Mouse (Mus musculus) ES-Bruce4 (cell line): ENCODE data around the gene Sncg.

ENCODE experiments used
- CTCF ChIP-seq: IDR thresholded peaks from one replicate; pipeline ENCODE4 v1.8.1; 2011; ENCODE audit warnings: low read depth, low read length
- EP300 ChIP-seq: IDR thresholded peaks from 2 replicates; pipeline ENCODE4 v1.6.1; 2011; ENCODE audit warnings: low read depth, low read length; ENCODE audit not compliant: insufficient read depth
- POLR2A ChIP-seq: IDR thresholded peaks from one replicate; pipeline ENCODE4 v1.8.1; 2011; ENCODE audit warnings: low read length; ENCODE audit not compliant: insufficient read depth

DNA sequence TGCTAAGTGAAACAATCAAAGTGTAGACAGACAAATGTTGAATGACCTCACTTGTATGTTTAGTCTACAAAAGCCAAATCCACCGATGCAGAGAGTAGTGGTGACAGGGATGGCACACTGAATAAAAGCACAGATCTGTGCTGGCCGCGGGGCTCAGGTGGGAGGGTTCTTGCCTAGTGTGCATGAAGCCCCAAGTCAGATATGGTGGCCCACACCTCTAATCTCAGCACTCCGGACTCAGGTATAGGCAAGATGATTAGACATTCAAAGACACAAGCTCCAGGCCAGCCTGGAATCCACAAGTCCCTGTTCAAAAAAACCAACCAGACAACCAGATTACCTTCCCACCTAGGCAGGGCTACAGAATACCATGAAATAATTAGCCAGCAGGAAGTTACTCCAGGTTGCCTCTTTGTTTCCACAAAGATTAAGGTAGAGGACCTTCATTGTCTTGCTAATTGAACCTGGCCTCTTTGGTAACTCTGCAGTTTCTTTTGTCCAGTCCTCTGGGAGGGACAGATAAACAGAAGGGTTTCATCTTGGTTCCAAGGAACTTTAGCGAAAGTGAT, 14.8 kb downstream of the Sncg start:
- TF ChIP-seq CTCF (no peak), POLR2A (no peak), EP300 (peak; percentile 90)
